Mouse (Mus musculus): Measurements from ENCODE around the gene Npr1.
A peak's percentile ranks its signal among the peaks of the same experiment; 100 is the strongest.

The Npr1 gene

GRCm38 (mm10) chr3:90465686-90466310 lies at the start of gene Npr1:
Npr1 (minus strand) TSS chr3:90465866.
- peak; percentile 69 to 72 for DNase-seq

GRCm38 (mm10) chr3:90515242-90515641 lies 49.6 kb upstream of the Npr1 start:
- DNase-seq = peak; percentile 76 to 79

GRCm38 (mm10) chr3:90514691-90515090 lies 49.0 kb upstream of the Npr1 start:
- DNase-seq = peak; percentile 81 to 85

GRCm38 (mm10) chr3:90513796-90514590 lies 48.3 kb upstream of the Npr1 start, which contains the start of the genes S100a1 and S100a13:
S100a1 (minus strand) TSS chr3:90514392.
S100a13 (plus strand) TSS chr3:90514435.
- DNase-seq = peak; percentile 88 to 93

GRCm38 (mm10) chr3:90512948-90513642 lies 47.4 kb upstream of the Npr1 start:
- no peak for DNase-seq

- DNase-seq = no peak
Observed at GRCm38 (mm10) chr3:90512276-90512675, 46.6 kb upstream of the Npr1 start.

GRCm38 (mm10) chr3:90509747-90510123 lies 44.1 kb upstream of the Npr1 start:
- DNase-seq = no peak

- DNase-seq = peak; percentile 100
Observed at GRCm38 (mm10) chr3:90508950-90509746, 43.5 kb upstream of the Npr1 start, which contains the start of gene Chtop. Chtop (minus strand) TSS chr3:90509498.

GRCm38 (mm10) chr3:90508287-90508949 lies 42.8 kb upstream of the Npr1 start:
- DNase-seq = no peak

GRCm38 (mm10) chr3:90506362-90506761 lies 40.7 kb upstream of the Npr1 start:
- no peak for DNase-seq

- DNase-seq = no peak
Observed at GRCm38 (mm10) chr3:90505216-90505615, 39.5 kb upstream of the Npr1 start.

GRCm38 (mm10) chr3:90503444-90503843 lies 37.8 kb upstream of the Npr1 start:
- no peak for DNase-seq

- DNase-seq = no peak
Observed at GRCm38 (mm10) chr3:90497597-90497996, 31.9 kb upstream of the Npr1 start.

GRCm38 (mm10) chr3:90495850-90496525 lies 30.3 kb upstream of the Npr1 start:
- DNase-seq = no peak

GRCm38 (mm10) chr3:90493831-90494540 lies 28.3 kb upstream of the Npr1 start:
- DNase-seq = no peak

- DNase-seq = peak; percentile 52 to 61
Observed at GRCm38 (mm10) chr3:90491350-90491749, 25.7 kb upstream of the Npr1 start.

GRCm38 (mm10) chr3:90490696-90491256 lies 25.1 kb upstream of the Npr1 start, which contains the start of gene Snapin:
Snapin (minus strand) TSS chr3:90491033.
- peak; percentile 97 to 98 for DNase-seq

GRCm38 (mm10) chr3:90488576-90488975 lies 22.9 kb upstream of the Npr1 start:
- no peak for DNase-seq

GRCm38 (mm10) chr3:90486998-90487397 lies 21.3 kb upstream of the Npr1 start:
- DNase-seq = peak; percentile 40 to 49

Data from kidney, postnatal 36 days (tissue).